Mouse (Mus musculus) lung, postnatal 0 days (tissue): ENCODE measurements around the gene Atp6v1d.

Source experiments
- CTCF ChIP-seq: IDR thresholded peaks from 2 replicates; pipeline ENCODE4 v1.5.1; 2016; ENCODE audit warnings: antibody characterized with exemption, mild to moderate bottlenecking
- EP300 ChIP-seq: IDR thresholded peaks from 2 replicates; pipeline ENCODE4 v1.6.1; 2016; ENCODE audit warnings: antibody characterized with exemption, mild to moderate bottlenecking, control low read depth

DNA sequence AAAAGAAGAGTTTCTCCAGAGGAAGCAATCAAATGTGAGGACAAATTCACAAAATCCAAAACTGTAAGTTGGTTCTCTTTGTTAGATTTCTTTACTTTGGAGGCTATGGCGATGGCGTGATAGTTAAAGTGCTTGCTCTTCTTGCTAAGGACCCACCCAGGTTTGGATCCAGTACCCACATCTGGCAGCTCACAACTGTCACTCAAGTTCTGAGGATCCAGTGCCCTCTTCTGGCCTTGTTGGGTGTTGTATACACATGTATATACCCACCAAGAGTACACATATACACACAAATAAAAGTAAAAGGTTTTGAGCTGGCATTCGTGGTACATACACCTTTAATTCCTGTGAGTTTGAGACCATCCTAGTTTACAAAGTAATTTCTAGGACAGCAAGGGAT, 13.1 kb upstream of the Atp6v1d start:
- TF ChIP-seq CTCF, result 0 out of 2 replicates have a peak, but pooled peaks have one; percentile 6
- TF ChIP-seq EP300, result no peak
